Mouse (Mus musculus): Measurements from ENCODE around the gene Krtap19-4.

- TF ChIP-seq CTCF (IDR thresholded peaks at IDR 0.05; ENCODE audit: low read depth) (no peak), EP300 (optimal IDR thresholded peaks at IDR 0.05) (no peak)
These were observed 37.5 kb downstream of the Krtap19-4 start for GRCm38 (mm10) chr16:88847363-88847762.
